Mouse (Mus musculus) forebrain, embryonic 15.5 days (tissue): ENCODE measurements at regions not wholly inside any gene's neighbourhood (a gene's known extent, or its start where the extent isn't known, plus 50 kb on each side); places are given as distances from the start of the nearest gene placed in this dataset.

ENCODE experiments used
- ATAC-seq: fragments of 200-750 bp; cut with Nextera tagmentation; replicated peaks from 2 replicates; pipeline ENCODE4 v1.8.0; 2017; ENCODE audit warnings: mild to moderate bottlenecking, moderate TSS enrichment, moderate library complexity
- H3K27ac ChIP-seq: fragments of 300-500 bp; sonication (generic); replicated peaks from 2 replicates; pipeline ENCODE4 v1.5.1; 2015; ENCODE audit warnings: mild to moderate bottlenecking, inconsistent platforms
- H3K27me3 ChIP-seq: fragments of 300-500 bp; sonication (generic); 2 replicates; pipeline ENCODE4 v1.6.1; 2015; ENCODE audit warnings: inconsistent platforms
- H3K36me3 ChIP-seq: fragments of 300-500 bp; sonication (generic); 2 replicates; pipeline ENCODE4 v1.6.1; 2015; ENCODE audit warnings: mild to moderate bottlenecking, inconsistent platforms
- H3K4me1 ChIP-seq: fragments of 300-500 bp; sonication (generic); 2 replicates; pipeline ENCODE4 v1.6.1; 2015; ENCODE audit warnings: inconsistent platforms
- H3K4me2 ChIP-seq: fragments of 300-500 bp; sonication (generic); replicated peaks from 2 replicates; pipeline ENCODE4 v1.6.1; 2015; ENCODE audit warnings: mild to moderate bottlenecking, inconsistent platforms
- H3K4me3 ChIP-seq: fragments of 300-500 bp; sonication (generic); 2 replicates; pipeline ENCODE4 v1.5.1; 2015; ENCODE audit warnings: mild to moderate bottlenecking, inconsistent platforms
- H3K9ac ChIP-seq: fragments of 300-500 bp; sonication (generic); replicated peaks from 2 replicates; pipeline ENCODE4 v1.6.1; 2015; ENCODE audit warnings: mild to moderate bottlenecking, inconsistent platforms
- H3K9me3 ChIP-seq: fragments of 300-500 bp; sonication (generic); 2 replicates; pipeline ENCODE4 v1.6.1; 2016; ENCODE audit warnings: inconsistent platforms
- WGBS: fragments of 180-500 bp; shearing (Covaris S2); methylation state at CpG from one replicate; pipeline ENCODE4 v1.1.7; 2015; ENCODE audit warnings: mixed read lengths; 5-methylcytosine and 5-hydroxymethylcytosine counted together

- WGBS = 60% methylated on average over 6 of the region's 6 CpGs
- Histone ChIP-seq H3K4me1 (peaks cover 10% of the 10 kb centered on the region), H3K27ac (no peak overlapping the region), H3K4me2 (no peak overlapping the region), H3K9me3 (no peaks in the 10 kb centered on the region), H3K36me3 (no peaks in the 10 kb centered on the region), H3K27me3 (no peaks in the 10 kb centered on the region), H3K4me3 (no peak overlapping the region), H3K9ac (no peak overlapping the region)
- no peak for ATAC-seq
These were observed 225.4 kb downstream of the Rnf144b start for GRCm38 (mm10) chr13:47347835-47348234.

DNA sequence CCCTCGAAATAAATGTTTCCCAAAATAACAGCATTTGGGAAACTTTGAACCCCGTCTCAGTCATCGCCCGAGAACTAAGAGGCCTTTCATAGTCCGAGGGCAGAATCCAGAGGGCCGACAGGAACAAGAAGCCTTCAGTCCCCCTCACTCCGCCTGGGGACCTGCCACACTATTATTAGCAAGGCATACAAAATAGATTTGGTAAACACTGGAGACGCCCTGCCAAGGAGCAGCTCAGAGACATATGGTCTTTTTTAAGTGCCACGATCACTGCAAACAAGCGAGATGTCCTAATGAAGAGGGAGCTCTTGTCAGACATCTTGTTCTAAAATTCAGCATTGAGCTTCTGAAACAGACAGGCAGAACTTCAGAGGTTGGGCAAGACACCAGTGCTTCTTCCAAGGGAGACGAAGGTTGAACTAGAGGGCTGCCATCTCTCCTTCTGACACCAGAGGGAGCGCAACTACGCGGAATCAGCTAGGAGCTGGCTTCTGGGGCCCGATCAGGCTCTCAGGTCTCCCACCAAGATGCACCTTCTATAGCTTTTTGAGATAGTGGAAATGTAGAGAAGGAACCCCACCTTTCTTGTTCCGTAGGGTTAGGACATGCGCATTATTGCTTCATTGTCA, 226.2 kb downstream of the Rnf144b start:
- Histone ChIP-seq H3K4me1 (peaks cover 10% of the 10 kb centered on the region), H3K27me3 (no peaks in the 10 kb centered on the region), H3K9me3 (no peaks in the 10 kb centered on the region), H3K4me2 (no peak overlapping the region), H3K36me3 (no peaks in the 10 kb centered on the region), H3K27ac (no peak overlapping the region), H3K9ac (no peak overlapping the region), H3K4me3 (no peak overlapping the region)
- peak; percentile 80 for ATAC-seq
- WGBS = 18% methylated on average over 17 of the region's 17 CpGs

DNA sequence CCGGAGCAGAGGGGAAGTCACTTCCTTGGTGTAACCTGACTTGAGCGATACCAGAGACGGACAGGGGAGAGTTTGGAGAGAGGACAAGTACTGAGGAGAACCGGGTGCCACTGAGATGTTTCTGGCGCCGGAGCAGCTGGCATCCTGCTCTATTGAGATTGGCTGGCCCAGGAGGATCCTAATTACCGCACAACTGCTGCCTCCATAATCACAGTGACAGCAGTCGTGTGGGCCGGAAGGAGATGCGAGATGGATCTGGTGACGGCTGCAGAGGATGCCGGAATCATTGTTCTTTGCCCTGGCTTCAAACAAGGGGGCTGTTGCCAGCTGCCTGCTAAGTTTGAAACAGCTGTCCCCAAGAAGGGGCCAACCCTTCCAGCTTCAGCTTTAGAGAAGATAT, 232.0 kb downstream of the Rnf144b start:
- Histone ChIP-seq H3K4me3 (no peak overlapping the region), H3K9me3 (no peaks in the 10 kb centered on the region), H3K4me1 (peaks cover 9% of the 10 kb centered on the region; the same call in 1 of the 2 replicates), H3K27me3 (no peaks in the 10 kb centered on the region), H3K27ac (no peak overlapping the region), H3K9ac (no peak overlapping the region), H3K4me2 (no peak overlapping the region), H3K36me3 (no peaks in the 10 kb centered on the region)
- ATAC-seq = 0 out of 2 replicates have a peak, but pooled peaks have one; percentile 41
- WGBS = 63% methylated on average over 12 of the region's 12 CpGs

- Histone ChIP-seq H3K4me2 (no peak overlapping the region), H3K36me3 (no peaks in the 10 kb centered on the region), H3K27ac (no peak overlapping the region), H3K4me1 (peaks cover 9% of the 10 kb centered on the region; the same call in 1 of the 2 replicates), H3K9me3 (no peaks in the 10 kb centered on the region), H3K4me3 (no peak overlapping the region), H3K27me3 (no peaks in the 10 kb centered on the region), H3K9ac (no peak overlapping the region)
- ATAC-seq = no peak
- 61% methylated on average over 5 of the region's 5 CpGs for WGBS
These were observed 232.7 kb downstream of the Rnf144b start for GRCm38 (mm10) chr13:47355169-47355568.

DNA sequence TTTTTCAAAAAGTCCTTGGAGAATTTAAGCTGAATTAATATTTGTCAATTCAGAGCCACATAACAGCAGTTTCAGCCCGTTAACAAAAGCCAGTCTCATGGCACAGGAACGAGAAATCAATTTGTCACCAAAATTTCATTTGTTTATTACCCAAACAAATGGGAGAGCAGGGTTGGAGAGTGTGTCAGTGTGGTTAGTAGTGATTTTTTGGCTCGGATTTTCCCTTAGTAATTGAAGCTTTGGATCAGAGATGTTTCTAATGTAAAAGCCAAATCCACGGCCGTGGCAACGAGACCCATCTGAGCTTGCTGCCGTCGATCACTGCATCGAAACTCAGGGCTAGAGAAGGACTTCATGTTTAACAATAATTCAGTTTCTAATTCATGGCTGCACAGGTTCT, 236.5 kb downstream of the Rnf144b start:
- H3K36me3 ChIP-seq = no peaks in the 10 kb centered on the region
- H3K9ac ChIP-seq = no peak overlapping the region
- H3K27ac ChIP-seq = no peak overlapping the region
- H3K9me3 ChIP-seq = no peaks in the 10 kb centered on the region
- H3K4me1 ChIP-seq = peaks cover 9% of the 10 kb centered on the region; the same call in 1 of the 2 replicates
- no peak overlapping the region for H3K4me3 ChIP-seq
- no peak overlapping the region for H3K4me2 ChIP-seq
- ATAC-seq = no peak
- no peaks in the 10 kb centered on the region for H3K27me3 ChIP-seq
- WGBS = 56% methylated on average over 9 of the region's 9 CpGs

DNA sequence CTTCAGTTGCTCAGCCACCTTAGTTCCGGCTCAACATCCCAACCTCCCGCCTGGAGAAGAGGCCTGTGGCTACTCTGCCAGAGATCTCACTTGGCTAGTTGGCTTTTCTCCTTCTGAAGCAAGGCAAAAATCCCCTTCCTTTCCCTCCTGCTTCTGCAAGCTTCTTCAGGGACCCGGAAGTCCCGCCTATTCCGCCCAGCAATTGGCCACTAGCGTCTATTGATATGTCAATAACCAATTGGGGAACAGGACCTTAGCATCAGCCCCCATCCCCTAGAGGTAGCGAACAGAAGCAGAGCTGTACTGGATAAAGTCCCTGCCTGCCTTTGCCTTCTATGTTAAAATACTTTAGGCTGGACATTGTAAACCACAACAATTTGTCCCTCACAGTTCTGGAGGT, 243.3 kb downstream of the Rnf144b start:
- Histone ChIP-seq H3K4me3 (no peak overlapping the region), H3K9ac (no peak overlapping the region), H3K27me3 (no peaks in the 10 kb centered on the region), H3K4me2 (no peak overlapping the region), H3K9me3 (no peaks in the 10 kb centered on the region), H3K36me3 (no peaks in the 10 kb centered on the region), H3K4me1 (peaks cover 6% of the 10 kb centered on the region; the same call in 1 of the 2 replicates), H3K27ac (no peak overlapping the region)
- no peak for ATAC-seq
- 77% methylated on average over 7 of the region's 7 CpGs for WGBS

DNA sequence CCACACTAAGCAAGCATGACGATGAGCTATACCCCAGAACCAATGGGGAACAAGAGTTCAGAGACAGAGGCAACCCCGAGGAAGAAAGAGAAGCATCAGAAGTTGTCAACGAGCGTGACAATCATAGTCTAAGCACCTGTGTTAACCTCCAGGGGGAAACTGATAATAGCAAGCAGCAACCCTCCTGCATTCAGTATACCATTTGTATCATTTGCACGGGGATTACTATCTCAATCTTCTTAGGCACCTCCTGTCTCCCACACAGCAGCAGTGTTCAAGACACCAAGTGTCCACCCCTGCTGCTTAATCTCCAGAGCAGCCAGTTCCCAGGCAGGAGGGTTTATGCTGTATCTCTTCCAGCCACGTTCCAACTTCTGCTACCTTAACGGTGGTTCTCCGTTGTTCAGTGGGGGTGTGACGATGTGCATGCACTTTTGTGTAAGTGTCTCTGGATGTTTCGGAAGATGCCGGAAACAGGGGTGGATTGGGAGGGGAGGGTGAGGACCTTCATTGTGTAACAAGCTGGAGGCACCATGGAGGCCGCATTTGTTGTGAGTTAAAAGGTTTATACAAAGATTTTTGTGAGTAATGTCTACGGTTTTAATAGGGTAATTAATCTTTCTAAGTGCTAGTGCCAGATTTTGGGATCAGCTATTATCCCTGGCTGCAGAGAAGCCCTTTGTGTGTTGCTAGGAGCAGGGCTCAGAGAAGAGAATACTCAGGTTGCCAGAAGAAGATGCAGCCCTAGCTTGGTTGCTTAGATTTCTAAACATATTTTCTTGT, 245.8 kb downstream of the Rnf144b start:
- WGBS = 26% methylated on average over 13 of the region's 13 CpGs
- Histone ChIP-seq H3K9ac (no peak overlapping the region), H3K4me2 (no peak overlapping the region), H3K4me1 (peaks cover 6% of the 10 kb centered on the region; the same call in 1 of the 2 replicates), H3K9me3 (no peaks in the 10 kb centered on the region), H3K36me3 (no peaks in the 10 kb centered on the region), H3K27me3 (no peaks in the 10 kb centered on the region), H3K27ac (no peak overlapping the region), H3K4me3 (no peak overlapping the region)
- ATAC-seq = no peak

DNA sequence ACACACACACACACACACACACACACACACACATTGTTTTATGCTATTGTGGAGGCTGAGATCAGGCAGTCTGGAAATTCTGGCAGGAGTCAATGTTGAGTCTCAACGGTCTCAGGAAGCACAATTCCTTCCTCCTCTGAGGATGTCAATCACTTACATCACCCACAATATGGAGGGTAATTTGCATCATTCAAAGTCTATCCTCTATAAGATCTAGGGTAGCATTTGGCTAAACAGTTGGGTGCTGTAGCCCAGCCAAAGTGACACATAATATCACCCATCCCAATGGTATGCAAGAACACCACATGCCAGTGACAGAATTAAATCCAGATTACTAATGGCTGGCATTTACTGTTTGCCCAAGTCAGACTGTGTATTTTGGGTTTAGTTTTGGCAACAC, 252.1 kb downstream of the Rnf144b start:
- Histone ChIP-seq H3K4me1 (0 out of 2 replicates have a peak, but pooled peaks cover 5% of the 10 kb centered on the region), H3K27ac (no peak overlapping the region), H3K9me3 (no peaks in the 10 kb centered on the region), H3K4me2 (no peak overlapping the region), H3K27me3 (no peaks in the 10 kb centered on the region), H3K4me3 (no peak overlapping the region), H3K36me3 (no peaks in the 10 kb centered on the region), H3K9ac (no peak overlapping the region)
- peak; percentile 78 for ATAC-seq
- 42% methylated on average over 1 of the region's 1 CpGs for WGBS

DNA sequence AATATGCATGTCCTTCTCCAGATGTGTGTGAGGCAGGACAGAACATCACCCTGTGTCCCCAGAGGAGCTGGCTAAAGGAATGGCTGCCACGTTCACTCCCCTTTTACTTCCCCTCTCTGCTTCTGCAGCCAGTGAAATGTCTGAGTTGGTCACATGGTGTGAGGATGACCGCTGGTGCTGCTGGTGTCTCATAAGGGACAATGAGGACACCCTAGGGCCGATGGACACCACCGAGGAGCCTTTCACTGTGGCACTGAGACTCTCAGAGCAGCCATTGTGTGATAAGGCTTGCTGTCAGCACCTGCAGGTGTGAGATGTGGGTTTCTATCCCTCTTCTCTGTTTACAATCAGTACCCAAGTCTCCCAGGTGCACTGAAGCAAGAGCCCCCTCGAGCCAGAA, 268.6 kb downstream of the Rnf144b start:
- H3K27ac ChIP-seq = no peak overlapping the region
- H3K4me1 ChIP-seq = no peaks in the 10 kb centered on the region
- no peaks in the 10 kb centered on the region for H3K9me3 ChIP-seq
- H3K36me3 ChIP-seq = no peaks in the 10 kb centered on the region
- no peak overlapping the region for H3K9ac ChIP-seq
- H3K27me3 ChIP-seq = peaks cover 7% of the 10 kb centered on the region; the same call in 1 of the 2 replicates
- H3K4me3 ChIP-seq = no peak overlapping the region
- WGBS = 54% methylated on average over 5 of the region's 5 CpGs
- no peak for ATAC-seq
- H3K4me2 ChIP-seq = no peak overlapping the region

GRCm38 (mm10) chr13:47397726-47398350, 275.4 kb downstream of the Rnf144b start:
- Histone ChIP-seq H3K9me3 (no peaks in the 10 kb centered on the region), H3K27ac (peak overlapping the region; percentile 54; the same call in 1 of the 2 replicates), H3K27me3 (peaks cover 11% of the 10 kb centered on the region; the same call in 1 of the 2 replicates), H3K36me3 (no peaks in the 10 kb centered on the region), H3K4me2 (no peak overlapping the region), H3K4me1 (peaks cover 8% of the 10 kb centered on the region), H3K4me3 (no peak overlapping the region), H3K9ac (no peak overlapping the region)
- peak; percentile 66; the same call in 1 of the 2 replicates for ATAC-seq
- 26% methylated on average over 8 of the region's 8 CpGs for WGBS

DNA sequence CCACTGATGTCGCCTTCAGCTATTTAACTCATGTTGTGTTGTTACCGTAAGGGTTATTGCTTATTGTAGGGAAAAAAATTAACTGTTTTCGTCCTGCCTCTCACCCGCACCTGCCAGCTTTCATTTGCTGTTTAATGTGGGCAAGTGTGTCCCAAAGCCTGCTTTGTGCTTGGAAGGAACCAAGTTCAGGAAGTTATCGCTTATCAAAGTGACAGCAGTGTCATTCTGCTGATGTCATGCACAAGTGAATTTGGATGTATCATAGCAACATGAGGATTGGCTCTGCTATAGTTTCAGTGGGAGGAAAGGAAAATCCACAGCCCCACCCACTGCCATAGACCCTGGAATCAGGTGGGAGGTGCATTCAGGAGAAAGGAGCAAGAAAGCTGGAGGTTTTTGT, 276.5 kb downstream of the Rnf144b start:
- H3K36me3 ChIP-seq = no peaks in the 10 kb centered on the region
- H3K9me3 ChIP-seq = no peaks in the 10 kb centered on the region
- H3K27me3 ChIP-seq = peaks cover 11% of the 10 kb centered on the region; the same call in 1 of the 2 replicates
- no peak overlapping the region for H3K4me3 ChIP-seq
- 61% methylated on average over 5 of the region's 5 CpGs for WGBS
- no peak overlapping the region for H3K27ac ChIP-seq
- no peak overlapping the region for H3K9ac ChIP-seq
- no peak overlapping the region for H3K4me2 ChIP-seq
- no peak for ATAC-seq
- H3K4me1 ChIP-seq = peaks cover 8% of the 10 kb centered on the region

GRCm38 (mm10) chr13:47413261-47413660, 290.8 kb downstream of the Rnf144b start:
- H3K27ac ChIP-seq = peak overlapping the region; percentile 67
- H3K4me1 ChIP-seq = peaks cover 17% of the 10 kb centered on the region
- H3K9me3 ChIP-seq = no peaks in the 10 kb centered on the region
- ATAC-seq = peak; percentile 71
- WGBS = 51% methylated on average over 3 of the region's 3 CpGs
- H3K9ac ChIP-seq = no peak overlapping the region
- H3K27me3 ChIP-seq = 0 out of 2 replicates have a peak, but pooled peaks cover 4% of the 10 kb centered on the region
- no peaks in the 10 kb centered on the region for H3K36me3 ChIP-seq
- no peak overlapping the region for H3K4me2 ChIP-seq
- H3K4me3 ChIP-seq = no peak overlapping the region
